16 mouse cellular contexts compared by ENCODE assay signal in genomic region chr17:73813031-73813660, GRCm38 (mm10). TPM values are rescaled to one million over a fixed set of nuclear protein-coding genes. Genes with fewer than 3 reads are reported as not detected.
DNase-seq lines count a peak whose midpoint lies in the region; ATAC-seq and TF ChIP-seq lines count a peak whose summit lies in the region.
"Had no signal": no experiment of that assay in that cellular context is flagged by ENCODE, and none has a peak within 500 bp of the region (broad histone marks: within the 10 kb centered on the region; RNA-seq: fewer than 3 reads in every experiment).

No protein-coding gene starts in this region.

- peaks cover 6% of the 10 kb centered on the region; the same call in 1 of the 2 replicates for H3K36me3 ChIP-seq in liver, adult 2 months (ENCODE audit: control insufficient read depth, insufficient read depth, low read length)
- H3K36me3 ChIP-seq in liver, embryonic 11.5 days (ENCODE audit: control insufficient read depth, insufficient read depth, low read length): no peaks in the 10 kb centered on the region
- no peaks in the 10 kb centered on the region for H3K36me3 ChIP-seq in hindbrain, embryonic 13.5 days
- H3K36me3 ChIP-seq: heart, embryonic 12.5 days; neural tube, embryonic 13.5 days had no signal

- no peak for ATAC-seq in liver, embryonic 11.5 days (replicated peaks; ENCODE audit: low FRiP score)
- peak; percentile 27 for ATAC-seq in CD4-positive, CD25-positive, alpha-beta regulatory T cell, adult 4 months
- peak; percentile 39 for ATAC-seq in inflammation-experienced regulatory T-cells, adult 6 months
- no peak for ATAC-seq in hindbrain, embryonic 13.5 days (ENCODE audit: low FRiP score)
- ATAC-seq: forebrain, postnatal 0 days had no signal

- H3K27ac ChIP-seq in liver, adult 2 months (replicated peaks; ENCODE audit: insufficient read depth, low read depth, low read length): peak overlapping the region; percentile 48
- no peak overlapping the region for H3K27ac ChIP-seq in liver, embryonic 11.5 days (ENCODE audit: low read depth, low read length)
- H3K27ac ChIP-seq in hindbrain, embryonic 13.5 days: no peak overlapping the region
- H3K27ac ChIP-seq: neural tube, embryonic 13.5 days had no signal

- H3K4me2 ChIP-seq in liver, embryonic 11.5 days: no peak overlapping the region
- no peak overlapping the region for H3K4me2 ChIP-seq in hindbrain, embryonic 13.5 days
- H3K4me2 ChIP-seq: heart, embryonic 12.5 days; lung, embryonic 14.5 days; neural tube, embryonic 13.5 days had no signal

- H3K27me3 ChIP-seq in liver, adult 2 months (ENCODE audit: control insufficient read depth, insufficient read depth, low read length): no peaks in the 10 kb centered on the region
- no peaks in the 10 kb centered on the region for H3K27me3 ChIP-seq in liver, embryonic 11.5 days (replicated peaks; ENCODE audit: control insufficient read depth, insufficient read depth, low read length)
- H3K27me3 ChIP-seq in hindbrain, embryonic 13.5 days: no peaks in the 10 kb centered on the region
- H3K27me3 ChIP-seq: heart, embryonic 12.5 days; neural tube, embryonic 13.5 days had no signal

- TF ChIP-seq POLR2A in liver, adult 2 months (IDR thresholded peaks at IDR 0.05; ENCODE audit: extremely low read depth, insufficient read depth, low read length): no peak

- peak overlapping the region; percentile 18 for H3K9ac ChIP-seq in liver, adult 2 months (ENCODE audit: low read depth, low read length)
- no peak overlapping the region for H3K9ac ChIP-seq in liver, embryonic 11.5 days (ENCODE audit: low read depth, low read length)
- no peak overlapping the region for H3K9ac ChIP-seq in hindbrain, embryonic 13.5 days
- H3K9ac ChIP-seq: forebrain, postnatal 0 days; heart, embryonic 12.5 days; lung, embryonic 14.5 days; neural tube, embryonic 13.5 days had no signal

- H3K4me3 ChIP-seq in liver, adult 2 months (ENCODE audit: insufficient read depth, low read depth, low read length): no peak overlapping the region
- no peak overlapping the region for H3K4me3 ChIP-seq in liver, embryonic 11.5 days (ENCODE audit: low read depth, low read length)
- no peak overlapping the region for H3K4me3 ChIP-seq in hindbrain, embryonic 13.5 days
- H3K4me3 ChIP-seq: heart, embryonic 12.5 days; neural tube, embryonic 13.5 days had no signal

- no peaks in the 10 kb centered on the region for H3K9me3 ChIP-seq in liver, embryonic 11.5 days (ENCODE audit: control insufficient read depth, low read length)
- no peaks in the 10 kb centered on the region for H3K9me3 ChIP-seq in hindbrain, embryonic 13.5 days
- H3K9me3 ChIP-seq: heart, embryonic 12.5 days; neural tube, embryonic 13.5 days had no signal

- DNase-seq in liver, adult 2 months (ENCODE audit: extremely low read depth, low read depth, low spot score): no peak
- no peak for DNase-seq in liver, embryonic 11.5 days (ENCODE audit: low spot score)
- peak; percentile 49 to 59 for DNase-seq in thymus, postnatal 36 days
- DNase-seq in embryo, embryonic 10.5 days (ENCODE audit: low spot score): no peak
- DNase-seq: adrenal gland, adult 2 months; cerebellum, adult 18-20 months; forebrain, postnatal 0 days; gastrocnemius, postnatal 14 days; heart, postnatal 4 days; lung, embryonic 14.5 days; right cerebral cortex, postnatal 25 days had no signal

- peaks cover 8% of the 10 kb centered on the region for H3K4me1 ChIP-seq in liver, adult 2 months (ENCODE audit: control insufficient read depth, insufficient read depth, low read length)
- H3K4me1 ChIP-seq in liver, embryonic 11.5 days (replicated peaks; ENCODE audit: control insufficient read depth, insufficient read depth, low read length): peaks cover 3% of the 10 kb centered on the region; the same call in 1 of the 2 replicates
- H3K4me1 ChIP-seq in hindbrain, embryonic 13.5 days (replicated peaks): no peaks in the 10 kb centered on the region; the same call in 1 of the 2 replicates
- H3K4me1 ChIP-seq: heart, embryonic 12.5 days had no signal

- no peak for TF ChIP-seq CTCF in liver, adult 2 months (IDR thresholded peaks at IDR 0.05; ENCODE audit: low read depth, low read length)

- peaks cover 3% of the 10 kb centered on the region; the same call in 1 of the 2 replicates for H3K79me2 ChIP-seq in liver, adult 2 months (ENCODE audit: control insufficient read depth, insufficient read depth, low read length)

- WGBS in liver, adult 2 months: 54% methylated on average over 8 of the region's 8 CpGs
- WGBS in liver, embryonic 11.5 days: 66% methylated on average over 8 of the region's 8 CpGs
- 72% methylated on average over 8 of the region's 8 CpGs for WGBS in hindbrain, embryonic 13.5 days

RNA-seq across cellular contexts. Expression of gene Ehd3, which starts 9.2 kb away (rescaled TPM):
- total RNA-seq in liver, adult 2 months (2014; rRNA removed): 37.5 and 40.6 TPM in 2 replicates
- polyA plus RNA-seq in liver, adult 2 months (2012; rRNA removed): 26.0 and 30.6 TPM in 2 replicates
- 42.2 and 44.4 TPM in 2 replicates for polyA plus RNA-seq in liver, embryonic 11.5 days (2014; fragmentation: Nextera tagmentation; extraction: Ambion mirVana)
- 10 to 100 TPM; 45.6 to 82.6 TPM for polyA plus RNA-seq in CD4-positive, CD25-positive, alpha-beta regulatory T cell, adult 4 months (2017; shearing (Covaris generic))
- polyA plus RNA-seq in inflammation-experienced regulatory T-cells, adult 6 months (2017; shearing (Covaris generic)): 10 to 100 TPM; 54.9 to 87.1 (median 77.4) TPM
- 13.7 and 14.9 TPM in 2 replicates for polyA plus RNA-seq in hindbrain, embryonic 13.5 days (2015; fragmentation: Nextera tagmentation; extraction: Ambion mirVana)

Comparison
In these comparisons a context has a peak if more than half of its experiments do, and no peak if none do; other contexts are left out.
1. DNase-seq: peak in thymus, postnatal 36 days (2 of 2); none in liver, adult 2 months (single experiment), liver, embryonic 11.5 days (single experiment) and embryo, embryonic 10.5 days (single experiment).
2. ATAC-seq: peak in CD4-positive, CD25-positive, alpha-beta regulatory T cell, adult 4 months (single experiment) and inflammation-experienced regulatory T-cells, adult 6 months (single experiment); none in liver, embryonic 11.5 days (single experiment) and hindbrain, embryonic 13.5 days (single experiment).